Mouse (Mus musculus) G1E-ER4 (cell line): Measurements from ENCODE around the gene Fam19a5. TPM values are rescaled to one million over a fixed set of nuclear protein-coding genes. Genes with fewer than 3 reads are reported as not detected.

ENCODE experiments used
- GATA1 ChIP-seq: IDR thresholded peaks from one replicate; pipeline ENCODE4 v1.8.0; 2012; ENCODE audit warnings: low read length, inconsistent platforms
- polyA plus RNA-seq: library from polyadenylated mRNA; stranded (reverse); fragments of >175 nt; gene quantifications from 2 replicates; pipeline ENCODE4 v1.2.3, GENCODE M21; 2012

Fam19a5 gene
- polyA plus RNA-seq, 1 experiment, result not detected

- no peak for TF ChIP-seq GATA1
Observed at GRCm38 (mm10) chr15:87566040-87566929, 22.2 kb downstream of the Fam19a5 start.

GRCm38 (mm10) chr15:87570182-87570581 lies 26.1 kb downstream of the Fam19a5 start:
- TF ChIP-seq GATA1, result no peak

- no peak for TF ChIP-seq GATA1
Observed at GRCm38 (mm10) chr15:87579861-87580260, 35.8 kb downstream of the Fam19a5 start.

DNA sequence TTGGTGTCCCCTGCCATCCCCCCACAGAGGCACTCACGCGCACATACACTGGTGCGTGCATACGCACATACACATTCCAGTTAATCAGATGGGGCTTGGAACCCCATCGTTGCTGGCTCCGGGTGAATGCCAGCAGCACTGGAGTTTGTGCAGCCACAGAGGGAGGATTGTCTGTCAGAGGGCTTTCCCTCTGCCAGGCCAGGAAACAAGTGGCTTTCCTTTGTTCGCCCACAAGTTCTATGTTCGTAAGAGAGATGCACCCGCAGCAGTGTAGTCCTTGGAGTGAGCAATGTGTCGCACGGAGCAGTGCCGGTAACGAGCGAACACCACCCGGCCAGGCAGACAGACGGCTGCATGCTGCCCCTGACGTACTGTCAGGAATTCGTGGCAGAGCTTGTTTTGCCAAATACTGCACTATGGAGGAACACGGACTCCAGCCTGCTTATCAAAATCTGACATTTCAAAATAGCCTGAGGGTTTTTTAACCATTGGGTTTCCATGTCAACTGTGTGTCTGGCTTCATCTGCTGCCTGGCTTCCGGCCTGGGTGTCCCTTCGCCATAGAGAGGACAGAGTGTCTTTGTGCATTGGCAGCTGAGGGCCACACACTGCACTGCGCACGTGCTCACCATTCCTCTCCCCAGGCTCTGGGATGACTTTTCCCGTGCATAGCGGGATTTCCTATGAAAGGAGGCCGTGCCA lies 40.0 kb downstream of the Fam19a5 start:
- no peak for TF ChIP-seq GATA1

- TF ChIP-seq GATA1, result no peak
Observed at GRCm38 (mm10) chr15:87590975-87591374, 46.9 kb downstream of the Fam19a5 start.

GRCm38 (mm10) chr15:87596731-87597130 lies 52.6 kb downstream of the Fam19a5 start:
- no peak for TF ChIP-seq GATA1

- no peak for TF ChIP-seq GATA1
Observed at GRCm38 (mm10) chr15:87597149-87597548, 53.0 kb downstream of the Fam19a5 start.

GRCm38 (mm10) chr15:87597766-87598165 lies 53.7 kb downstream of the Fam19a5 start:
- TF ChIP-seq GATA1, result no peak

DNA sequence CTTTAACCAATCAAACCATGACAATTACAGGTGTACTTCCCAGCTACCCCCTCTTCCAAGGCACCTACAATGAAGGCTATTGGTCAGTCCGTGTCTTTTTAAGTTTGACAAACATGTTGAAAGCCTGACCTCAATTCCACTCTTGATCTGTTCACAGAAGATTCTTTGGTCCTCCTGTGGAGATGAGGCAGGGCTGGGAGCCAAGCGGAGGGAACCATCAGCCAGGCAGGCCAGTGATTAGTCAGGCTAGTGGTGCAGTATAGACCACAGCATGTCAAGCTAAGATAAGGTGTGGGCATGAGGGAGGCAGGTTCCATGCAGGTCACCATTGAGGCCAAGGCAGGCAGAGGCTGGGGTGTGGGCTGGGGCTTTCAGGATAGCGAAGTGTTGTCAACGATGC lies 54.5 kb downstream of the Fam19a5 start:
- no peak for TF ChIP-seq GATA1

- TF ChIP-seq GATA1, result no peak
Observed at GRCm38 (mm10) chr15:87603316-87603715, 59.2 kb downstream of the Fam19a5 start.

- no peak for TF ChIP-seq GATA1
Observed at GRCm38 (mm10) chr15:87605504-87606280, 61.6 kb downstream of the Fam19a5 start.

GRCm38 (mm10) chr15:87606702-87607101 lies 62.6 kb downstream of the Fam19a5 start:
- TF ChIP-seq GATA1, result no peak

DNA sequence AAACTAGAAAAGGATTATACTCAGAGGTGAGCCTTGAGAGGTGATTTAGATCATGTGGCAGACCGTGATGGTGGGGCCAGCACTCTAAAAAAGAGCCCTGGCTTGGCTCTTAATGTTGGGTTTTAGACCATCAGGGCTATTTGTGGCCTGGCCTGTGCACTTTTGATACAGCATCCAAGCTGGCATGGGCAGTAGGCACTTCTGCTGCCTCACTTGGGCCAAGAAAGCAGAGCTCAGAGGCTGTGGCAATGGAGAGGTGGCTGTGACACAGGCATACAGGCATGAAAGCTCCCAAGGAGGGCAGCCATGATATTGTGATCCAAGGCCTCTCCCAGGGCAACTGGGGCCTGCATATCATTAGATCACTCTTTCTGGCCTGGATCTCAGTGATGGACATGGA lies 65.1 kb downstream of the Fam19a5 start:
- no peak for TF ChIP-seq GATA1

GRCm38 (mm10) chr15:87623966-87624609 lies 80.0 kb downstream of the Fam19a5 start:
- TF ChIP-seq GATA1, result no peak

- no peak for TF ChIP-seq GATA1
Observed at GRCm38 (mm10) chr15:87624610-87625091, 80.6 kb downstream of the Fam19a5 start.
